Mouse (Mus musculus): Measurements from ENCODE around the gene Chil5.

- TF ChIP-seq CTCF (IDR thresholded peaks at IDR 0.05 in 2 of 3, conservative IDR thresholded peaks at IDR 0.05 in 1 of 3; ENCODE audit: control insufficient read depth in 1 of 3, insufficient read depth in 1 of 3, low read depth in 2 of 3, low read length in 3 of 3, poor library complexity in 1 of 3, severe bottlenecking in 1 of 3) (no peak), E2F4 (IDR thresholded peaks at IDR 0.05; ENCODE audit: borderline replicate concordance, low read depth, low read length) (no peak), POLR2A (IDR thresholded peaks at IDR 0.05; ENCODE audit: control insufficient read depth in 1 of 2, insufficient read depth in 1 of 2, low read depth in 1 of 2, low read length in 2 of 2, poor library complexity in 1 of 2) (no peak), GATA1 (IDR thresholded peaks at IDR 0.05; ENCODE audit: low read depth, low read length) (no peak), RCOR1 (IDR thresholded peaks at IDR 0.05; ENCODE audit: low read depth, low read length) (no peak), BHLHE40 (IDR thresholded peaks at IDR 0.05; ENCODE audit: borderline replicate concordance, low read depth, low read length) (no peak), NELFE (IDR thresholded peaks at IDR 0.05; ENCODE audit: low read depth, low read length) (no peak), ZC3H11A (IDR thresholded peaks at IDR 0.05; ENCODE audit: low read depth, low read length) (no peak)
These were observed 37.9 kb downstream of the Chil5 start for GRCm38 (mm10) chr3:105994730-105995129.

Data from MEL (cell line).